Mouse (Mus musculus) MEL (cell line): ENCODE results near the gene Rac2.

Source experiments
- CTCF ChIP-seq, 3 experiments: IDR thresholded peaks in 2 of 3; conservative IDR thresholded peaks in 1 of 3; 2 replicates each; pipeline ENCODE4 v1.5.1; 2011 to 2012; ENCODE audit warnings: low read length in 3 of 3, low read depth in 2 of 3, mild to moderate bottlenecking in 2 of 3, improper control_type of control experiment in 1 of 3, inconsistent platforms in 1 of 3, mixed read lengths in 1 of 3, moderate library complexity in 1 of 3; ENCODE audit not compliant: control insufficient read depth in 1 of 3, insufficient read depth in 1 of 3, poor library complexity in 1 of 3, severe bottlenecking in 1 of 3
- E2F4 ChIP-seq: IDR thresholded peaks from 2 replicates; pipeline ENCODE4 v1.6.1; 2011; ENCODE audit warnings: low read depth, low read length, improper control_type of control experiment, borderline replicate concordance
- EP300 ChIP-seq, 2 experiments: IDR thresholded peaks; 2 replicates each; pipeline ENCODE4 v1.6.1; 2011; ENCODE audit warnings: improper control_type of control experiment in 2 of 2, low read length in 2 of 2, low read depth in 1 of 2, mild to moderate bottlenecking in 1 of 2
- KAT2A ChIP-seq: conservative IDR thresholded peaks from 2 replicates; pipeline ENCODE4 v1.6.1; 2012; ENCODE audit warnings: low read depth, low read length, improper control_type of control experiment, inconsistent platforms
- POLR2A ChIP-seq, 2 experiments: IDR thresholded peaks; 2 replicates each; pipeline ENCODE4 v1.6.1; 2011 to 2012; ENCODE audit warnings: low read length in 2 of 2, mild to moderate bottlenecking in 2 of 2, control low read depth in 1 of 2, improper control_type of control experiment in 1 of 2, low read depth in 1 of 2, moderate library complexity in 1 of 2; ENCODE audit not compliant: control insufficient read depth in 1 of 2, insufficient read depth in 1 of 2, poor library complexity in 1 of 2
- POLR2AphosphoS5 ChIP-seq: IDR thresholded peaks from 2 replicates; pipeline ENCODE4 v1.6.1; 2012; ENCODE audit warnings: low read depth, borderline replicate concordance, mild to moderate bottlenecking, inconsistent platforms, low read length, moderate library complexity, mixed read lengths
- SIN3A ChIP-seq: IDR thresholded peaks from 2 replicates; pipeline ENCODE4 v1.6.1; 2012; ENCODE audit warnings: low read length, improper control_type of control experiment, inconsistent platforms
- SMC3 ChIP-seq: IDR thresholded peaks from 2 replicates; pipeline ENCODE4 v1.6.1; 2011; ENCODE audit warnings: low read depth, low read length, improper control_type of control experiment
- TCF12 ChIP-seq: IDR thresholded peaks from 2 replicates; pipeline ENCODE4 v1.6.1; 2014; ENCODE audit warnings: low read depth, mild to moderate bottlenecking, inconsistent platforms, low read length, improper control_type of control experiment, moderate library complexity
- UBTF ChIP-seq: IDR thresholded peaks from 2 replicates; pipeline ENCODE4 v1.6.1; 2012; ENCODE audit warnings: low read depth, mild to moderate bottlenecking, inconsistent platforms, low read length, improper control_type of control experiment, moderate library complexity, borderline replicate concordance; ENCODE audit not compliant: insufficient read depth
- ZKSCAN1 ChIP-seq: IDR thresholded peaks from 2 replicates; pipeline ENCODE4 v1.6.1; 2012; ENCODE audit warnings: low read depth, mild to moderate bottlenecking, inconsistent platforms, low read length, improper control_type of control experiment, moderate library complexity

GRCm38 (mm10) chr15:78587050-78587994 lies 14.7 kb upstream of the Rac2 start:
- TF ChIP-seq ZKSCAN1 (no peak), EP300 (IDR thresholded peaks at IDR 0.05; ENCODE audit: low read depth in 1 of 2, low read length in 2 of 2) (no peak), KAT2A (no peak), CTCF (IDR thresholded peaks at IDR 0.05 in 2 of 3, conservative IDR thresholded peaks at IDR 0.05 in 1 of 3; ENCODE audit: control insufficient read depth in 1 of 3, insufficient read depth in 1 of 3, low read depth in 2 of 3, low read length in 3 of 3, poor library complexity in 1 of 3, severe bottlenecking in 1 of 3) (peak; percentile 89 to 98 (median 91)), UBTF (no peak), POLR2A (IDR thresholded peaks at IDR 0.05; ENCODE audit: control insufficient read depth in 1 of 2, insufficient read depth in 1 of 2, low read depth in 1 of 2, low read length in 2 of 2, poor library complexity in 1 of 2) (no peak), E2F4 (no peak), SIN3A (no peak), POLR2AphosphoS5 (no peak), TCF12 (no peak), SMC3 (peak; percentile 87)
